Mouse (Mus musculus): ENCODE data around the gene Ppil3. TPM values are rescaled to one million over a fixed set of nuclear protein-coding genes. Genes with fewer than 3 reads are reported as not detected.

The Ppil3 gene
- polyA plus RNA-seq, 1 experiment from 2014 or later, result 54.3 TPM

DNA sequence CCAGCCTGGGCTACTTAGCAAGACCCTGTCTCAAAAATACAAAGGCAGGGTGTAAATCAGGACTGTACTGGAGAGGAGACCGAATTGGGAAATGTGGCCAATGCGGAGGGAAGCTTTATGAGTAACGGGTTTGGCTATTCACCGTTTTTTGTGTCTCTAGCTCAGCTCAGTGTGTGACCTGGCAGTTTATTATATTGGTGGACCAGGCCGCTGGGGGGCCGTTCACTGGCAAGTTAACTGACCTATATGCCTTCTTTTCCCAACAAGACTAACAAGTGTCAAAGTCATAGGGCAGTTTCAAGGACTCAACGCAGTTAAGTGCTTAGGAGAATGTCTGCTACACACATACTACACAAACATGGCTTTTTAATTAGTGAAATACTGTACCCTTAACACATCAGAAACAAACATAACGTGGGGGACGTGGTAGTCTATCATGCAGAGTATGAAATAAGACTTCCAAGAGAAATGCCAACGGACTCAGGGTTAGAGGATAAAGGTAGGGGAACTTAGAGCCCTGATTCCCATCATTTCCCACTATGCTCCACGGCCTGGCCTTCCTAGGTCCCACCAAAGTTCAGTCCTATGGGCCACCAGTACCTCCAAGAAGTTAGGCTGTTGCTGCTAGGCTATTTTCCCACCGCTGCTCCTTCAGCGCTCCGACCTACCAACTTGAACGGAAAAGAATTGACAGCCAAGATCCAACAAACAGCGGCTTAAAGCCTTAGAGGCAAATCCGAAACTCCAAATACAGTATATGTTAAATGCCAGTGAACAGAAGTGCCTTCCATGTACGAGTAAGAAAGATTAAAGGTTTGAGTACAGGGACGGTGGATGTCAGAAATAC, 53.6 kb downstream of the Ppil3 start:
- Histone ChIP-seq H3K36me3 (ENCODE audit: control insufficient read depth, insufficient read depth, low read length) (peaks cover 20% of the 10 kb centered on the region), H3K4me3 (replicated peaks; ENCODE audit: low read depth, low read length) (peak overlapping the region; percentile 85), H3K4me2 (ENCODE audit: low read length) (peak overlapping the region; percentile 78), H3K9ac (replicated peaks; ENCODE audit: low read length) (peak overlapping the region; percentile 97), H3K27me3 (ENCODE audit: control insufficient read depth, insufficient read depth, low read length) (no peaks in the 10 kb centered on the region), H3K27ac (replicated peaks; ENCODE audit: low read depth, low read length) (peak overlapping the region; percentile 99), H3K9me3 (ENCODE audit: control insufficient read depth, low read length) (no peaks in the 10 kb centered on the region), H3K4me1 (ENCODE audit: control insufficient read depth, insufficient read depth, low read length) (peaks cover 12% of the 10 kb centered on the region)
- ATAC-seq (ENCODE audit: low FRiP score, low TSS enrichment), result no peak
- DNase-seq, result no peak
- 45% methylated on average over 19 of the region's 19 CpGs for WGBS

DNA sequence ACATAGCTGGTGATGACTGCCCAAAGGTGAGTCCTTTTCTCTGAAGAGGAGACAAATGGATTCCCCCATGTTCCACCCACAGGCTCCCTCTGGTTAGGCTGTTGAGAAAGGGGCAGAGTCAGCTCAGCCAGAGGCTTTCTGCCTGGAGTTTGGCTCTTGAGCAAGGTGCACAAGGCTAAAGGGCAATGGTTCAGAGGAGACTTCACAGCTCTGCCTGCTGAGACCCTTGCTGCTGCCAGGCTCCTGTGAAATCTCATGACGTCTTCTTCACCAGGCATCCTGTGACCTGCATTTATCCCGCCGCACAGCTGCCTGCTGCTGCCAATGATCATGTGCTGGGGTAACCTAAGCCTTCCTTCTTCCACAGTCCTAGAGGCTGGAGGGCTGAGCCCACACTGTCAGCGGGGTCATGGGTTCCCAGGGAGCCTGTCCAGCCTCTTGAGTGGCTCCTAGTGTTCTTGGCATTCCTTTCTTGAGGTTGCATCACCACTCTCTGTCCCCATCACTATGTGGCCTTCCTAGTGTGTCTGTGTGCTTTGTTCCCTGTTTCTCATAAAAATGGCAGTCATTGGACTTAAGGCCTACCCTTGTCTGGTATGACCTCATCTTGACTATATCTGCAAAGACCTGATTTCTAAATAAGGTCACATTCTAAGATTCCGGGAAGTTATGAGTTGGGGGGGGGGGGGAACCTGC, 62.6 kb downstream of the Ppil3 start:
- no peaks in the 10 kb centered on the region for H3K4me1 ChIP-seq (ENCODE audit: control insufficient read depth, insufficient read depth, low read length)
- no peak overlapping the region for H3K9ac ChIP-seq (replicated peaks; ENCODE audit: low read length)
- H3K4me2 ChIP-seq (ENCODE audit: low read length), result no peak overlapping the region
- ATAC-seq (ENCODE audit: low FRiP score, low TSS enrichment), result no peak
- no peak for DNase-seq
- 78% methylated on average over 5 of the region's 5 CpGs for WGBS
- H3K9me3 ChIP-seq (ENCODE audit: control insufficient read depth, low read length), result no peaks in the 10 kb centered on the region
- no peaks in the 10 kb centered on the region for H3K36me3 ChIP-seq (ENCODE audit: control insufficient read depth, insufficient read depth, low read length)
- no peaks in the 10 kb centered on the region for H3K27me3 ChIP-seq (ENCODE audit: control insufficient read depth, insufficient read depth, low read length)
- no peak overlapping the region for H3K4me3 ChIP-seq (replicated peaks; ENCODE audit: low read depth, low read length)
- H3K27ac ChIP-seq (replicated peaks; ENCODE audit: low read depth, low read length), result no peak overlapping the region

Other genes starting within 250 kb of the Ppil3 start
- 0.08 and 0.27 TPM in 2 replicates for gene Aox4, start 235.1 kb downstream of the Ppil3 start, polyA plus RNA-seq (2014; fragmentation: Nextera tagmentation; extraction: Ambion mirVana)
- gene Aox2, start 167.2 kb downstream of the Ppil3 start, polyA plus RNA-seq (2014; fragmentation: Nextera tagmentation; extraction: Ambion mirVana), result 0.04 TPM in 1 of 2 replicates, not detected in the other
- 340 and 468 TPM in 2 replicates for gene Bzw1, start 52.6 kb downstream of the Ppil3 start, polyA plus RNA-seq (2014; fragmentation: Nextera tagmentation; extraction: Ambion mirVana)
- gene Clk1, start 21.4 kb downstream of the Ppil3 start, polyA plus RNA-seq (2014; fragmentation: Nextera tagmentation; extraction: Ambion mirVana), result 158 and 160 TPM in 2 replicates
- gene Nif3l1, start 335 bp downstream of the Ppil3 start, polyA plus RNA-seq (2014; fragmentation: Nextera tagmentation; extraction: Ambion mirVana), result 57.5 and 65.3 TPM in 2 replicates
- gene Orc2, start 59.6 kb upstream of the Ppil3 start, polyA plus RNA-seq (2014; fragmentation: Nextera tagmentation; extraction: Ambion mirVana), result 17.5 and 26.6 TPM in 2 replicates
- 17.9 and 18.7 TPM in 2 replicates for gene Fam126b, start 140.8 kb upstream of the Ppil3 start, polyA plus RNA-seq (2014; fragmentation: Nextera tagmentation; extraction: Ambion mirVana)
- 174 and 210 TPM in 2 replicates for gene Ndufb3, start 140.9 kb upstream of the Ppil3 start, polyA plus RNA-seq (2014; fragmentation: Nextera tagmentation; extraction: Ambion mirVana)

Measured in midbrain, embryonic 14.5 days (tissue).